Mouse (Mus musculus): ENCODE data around the gene Vdac2.

- TF ChIP-seq CTCF (conservative IDR thresholded peaks at IDR 0.05; ENCODE audit: low read length): no peak
- no peak for TF ChIP-seq NANOG (IDR thresholded peaks at IDR 0.05; ENCODE audit: borderline replicate concordance, low read length)
These were observed 30.9 kb downstream of the Vdac2 start for GRCm38 (mm10) chr14:21855961-21856360.
